Mouse (Mus musculus): ENCODE results near the gene Gm1604a. TPM values are rescaled to one million over a fixed set of nuclear protein-coding genes. Genes with fewer than 3 reads are reported as not detected.
"Not testable (repeated sequence)": the region's sequence is repeated elsewhere in the genome, so short reads cannot be mapped to it uniquely, and the experiment has no call there.

Gm1604a gene
- polyA plus RNA-seq, 1 experiment from 2014 or later = not detected

DNA sequence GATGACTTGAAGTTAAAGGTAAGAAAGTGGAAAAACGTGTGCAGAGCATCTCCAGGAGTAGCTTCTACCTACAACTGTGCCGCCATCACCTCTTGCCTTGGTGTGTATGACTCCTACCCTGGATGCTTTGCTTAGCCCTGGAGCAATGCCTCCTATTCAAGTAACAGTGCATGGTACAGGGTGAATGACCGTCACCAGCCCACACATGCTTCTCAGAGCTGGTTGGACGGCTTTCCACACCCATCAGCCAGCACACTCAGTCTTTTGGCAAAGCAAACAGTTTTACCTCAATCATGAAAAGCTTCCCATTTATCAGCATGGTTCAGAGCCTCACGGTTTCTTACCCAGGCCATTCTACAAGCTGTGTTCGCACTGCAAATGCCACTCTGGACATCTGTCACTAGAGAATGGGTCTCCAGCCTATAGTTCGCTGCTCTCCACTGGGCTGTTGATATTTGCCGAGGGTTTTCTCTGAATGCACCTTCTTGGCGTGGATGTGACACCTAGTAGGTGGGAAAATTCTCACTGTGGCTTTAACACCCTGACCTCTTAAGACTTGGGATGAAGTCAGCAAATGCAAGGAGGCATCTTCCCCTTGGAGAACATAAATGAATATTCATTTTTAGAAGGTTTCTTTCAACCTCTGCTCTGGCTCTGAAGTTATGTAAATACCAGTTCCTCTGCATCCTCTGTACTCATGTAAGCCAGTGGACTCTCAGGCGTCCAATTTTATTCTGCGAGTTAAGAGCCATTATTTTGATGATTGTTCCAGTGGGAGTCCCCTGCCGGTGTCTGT lies 23.4 kb upstream of the Gm1604a start:
- WGBS = 59% methylated on average over 7 of the region's 12 CpGs
- ATAC-seq (ENCODE audit: low read depth) = not testable (repeated sequence)

DNA sequence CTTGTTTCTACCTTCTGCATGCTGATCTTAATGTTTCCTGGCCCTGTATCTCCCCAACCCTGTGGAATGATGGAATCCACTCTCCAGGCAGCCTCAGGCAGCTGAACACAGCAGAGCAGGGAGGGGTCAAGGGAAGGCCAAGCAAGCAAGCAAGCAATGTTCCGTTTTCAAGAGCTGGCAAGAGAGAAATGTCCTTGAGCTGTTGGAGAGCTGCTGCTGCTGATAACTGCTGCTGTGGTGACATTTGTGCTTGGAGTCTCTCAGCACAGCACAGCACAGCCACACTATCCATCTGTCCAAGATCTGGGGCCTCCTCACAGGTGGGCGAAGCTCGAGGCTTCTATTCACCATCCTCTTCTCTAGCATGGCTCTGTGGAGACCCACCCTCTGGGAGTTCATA lies 22.0 kb upstream of the Gm1604a start:
- not testable (repeated sequence) for H3K4me2 ChIP-seq (ENCODE audit: low read depth, low read length); H3K9me3 ChIP-seq (ENCODE audit: control insufficient read depth, low read length); H3K36me3 ChIP-seq (ENCODE audit: control insufficient read depth, insufficient read depth, low read length); H3K4me3 ChIP-seq (ENCODE audit: low read depth, low read length); ATAC-seq (ENCODE audit: low read depth); H3K9ac ChIP-seq (replicated peaks; ENCODE audit: low read depth, low read length); H3K4me1 ChIP-seq (ENCODE audit: control insufficient read depth, insufficient read depth, low read length); H3K27me3 ChIP-seq (ENCODE audit: control insufficient read depth, insufficient read depth, low read length); H3K27ac ChIP-seq (ENCODE audit: low read depth, low read length)
- no CpG with 5 or more reads among the region's 3 CpGs for WGBS

More for the DNA sequence above, 23.4 kb upstream of the Gm1604a start:
- H3K27me3 ChIP-seq (ENCODE audit: control insufficient read depth, insufficient read depth, low read length); H3K4me3 ChIP-seq (ENCODE audit: low read depth, low read length); H3K9ac ChIP-seq (replicated peaks; ENCODE audit: low read depth, low read length); H3K36me3 ChIP-seq (ENCODE audit: control insufficient read depth, insufficient read depth, low read length); H3K4me2 ChIP-seq (ENCODE audit: low read depth, low read length); H3K27ac ChIP-seq (ENCODE audit: low read depth, low read length); H3K4me1 ChIP-seq (ENCODE audit: control insufficient read depth, insufficient read depth, low read length); H3K9me3 ChIP-seq (ENCODE audit: control insufficient read depth, low read length): not testable (repeated sequence)

DNA sequence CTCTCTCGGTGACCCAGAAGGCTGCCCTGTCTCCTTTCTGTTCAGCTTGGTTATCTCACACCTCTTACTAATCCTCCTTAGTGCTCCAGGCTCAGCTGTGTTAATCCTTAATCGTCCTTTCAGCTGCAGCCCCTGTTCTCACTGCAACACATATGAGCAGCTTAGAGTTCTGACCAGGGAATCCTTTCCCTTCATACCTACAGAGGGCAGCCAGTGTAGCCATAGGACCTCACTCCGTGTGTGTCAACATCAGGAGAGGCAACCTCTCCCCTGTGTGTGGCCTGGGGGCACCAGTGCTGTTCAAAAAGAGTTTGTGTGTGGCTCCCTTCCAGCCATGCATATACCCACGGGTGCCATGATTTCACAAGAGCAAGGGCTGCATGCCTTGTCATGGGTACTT lies 19.7 kb upstream of the Gm1604a start:
- H3K36me3 ChIP-seq (ENCODE audit: control insufficient read depth, insufficient read depth, low read length); ATAC-seq (ENCODE audit: low read depth): not testable (repeated sequence)
- 76% methylated on average over 3 of the region's 4 CpGs for WGBS

DNA sequence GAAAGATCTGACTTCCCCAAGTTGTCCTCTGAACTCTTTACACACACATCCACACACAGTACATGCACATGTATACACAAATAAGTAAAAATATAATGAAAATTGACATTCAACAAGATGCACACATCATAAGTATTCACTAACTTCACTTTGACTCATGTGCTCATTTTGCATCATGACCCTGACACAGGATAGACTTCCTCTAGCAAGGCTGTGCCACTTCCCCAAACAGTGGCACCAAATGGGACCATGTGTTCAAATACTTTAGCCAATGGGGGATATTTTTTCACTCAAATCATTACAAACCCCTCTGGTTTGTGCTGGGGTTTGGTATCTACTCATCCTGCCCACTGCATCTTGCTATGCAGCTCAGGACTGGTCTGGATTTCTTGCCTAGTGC lies 16.5 kb upstream of the Gm1604a start:
- H3K27me3 ChIP-seq (ENCODE audit: control insufficient read depth, insufficient read depth, low read length); ATAC-seq (ENCODE audit: low read depth); H3K4me1 ChIP-seq (ENCODE audit: control insufficient read depth, insufficient read depth, low read length); H3K4me2 ChIP-seq (ENCODE audit: low read depth, low read length); H3K9me3 ChIP-seq (ENCODE audit: control insufficient read depth, low read length); H3K36me3 ChIP-seq (ENCODE audit: control insufficient read depth, insufficient read depth, low read length); H3K27ac ChIP-seq (ENCODE audit: low read depth, low read length); H3K9ac ChIP-seq (replicated peaks; ENCODE audit: low read depth, low read length); H3K4me3 ChIP-seq (ENCODE audit: low read depth, low read length): not testable (repeated sequence)

More for the DNA sequence above, 19.7 kb upstream of the Gm1604a start:
- H3K4me1 ChIP-seq (ENCODE audit: control insufficient read depth, insufficient read depth, low read length); H3K4me3 ChIP-seq (ENCODE audit: low read depth, low read length); H3K27ac ChIP-seq (ENCODE audit: low read depth, low read length); H3K27me3 ChIP-seq (ENCODE audit: control insufficient read depth, insufficient read depth, low read length); H3K9ac ChIP-seq (replicated peaks; ENCODE audit: low read depth, low read length); H3K4me2 ChIP-seq (ENCODE audit: low read depth, low read length); H3K9me3 ChIP-seq (ENCODE audit: control insufficient read depth, low read length): not testable (repeated sequence)

DNA sequence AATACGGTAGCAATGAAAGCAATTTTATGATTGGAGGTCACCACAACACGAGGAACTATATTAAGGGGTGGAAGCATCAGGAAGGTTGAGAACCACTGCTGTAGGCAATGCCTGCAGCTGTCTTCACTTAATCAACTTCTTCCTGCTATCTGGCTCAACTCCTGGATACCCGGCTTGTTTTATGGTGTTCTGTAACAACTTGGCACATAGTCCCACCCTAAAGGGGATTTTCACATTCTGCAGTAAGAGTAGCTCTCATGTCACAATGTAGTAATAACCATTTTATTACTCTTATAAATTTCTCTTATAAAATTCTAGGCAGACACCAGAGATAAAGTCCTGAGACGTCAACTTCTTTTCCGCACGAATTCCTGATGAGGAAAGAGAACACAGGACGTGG lies 15.9 kb upstream of the Gm1604a start:
- H3K4me2 ChIP-seq (ENCODE audit: low read depth, low read length); ATAC-seq (ENCODE audit: low read depth); H3K27ac ChIP-seq (ENCODE audit: low read depth, low read length); H3K9me3 ChIP-seq (ENCODE audit: control insufficient read depth, low read length); H3K4me1 ChIP-seq (ENCODE audit: control insufficient read depth, insufficient read depth, low read length); H3K9ac ChIP-seq (replicated peaks; ENCODE audit: low read depth, low read length); H3K27me3 ChIP-seq (ENCODE audit: control insufficient read depth, insufficient read depth, low read length); H3K36me3 ChIP-seq (ENCODE audit: control insufficient read depth, insufficient read depth, low read length); H3K4me3 ChIP-seq (ENCODE audit: low read depth, low read length): not testable (repeated sequence)
- WGBS = no CpG with 5 or more reads among the region's 7 CpGs

DNA sequence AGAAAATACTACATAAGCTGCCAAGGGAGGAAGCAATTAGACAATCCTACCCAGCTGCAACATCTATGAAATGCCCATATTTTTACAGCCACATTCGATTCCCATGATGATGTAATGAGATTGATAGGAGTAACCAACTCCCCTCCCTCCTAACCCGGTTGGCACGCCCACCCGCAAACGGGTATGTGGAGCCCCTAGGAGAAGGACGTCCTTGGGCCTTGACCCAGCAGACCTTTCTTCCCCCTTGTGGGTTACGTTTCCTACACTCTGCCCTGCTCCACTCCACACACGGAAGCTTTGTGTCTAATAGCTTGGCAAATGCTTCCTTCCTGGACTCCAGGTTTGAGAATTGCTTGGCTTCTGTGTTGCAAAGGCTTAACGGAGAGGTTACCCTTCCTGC lies 15.5 kb upstream of the Gm1604a start:
- not testable (repeated sequence) for H3K9me3 ChIP-seq (ENCODE audit: control insufficient read depth, low read length); H3K4me3 ChIP-seq (ENCODE audit: low read depth, low read length); H3K27me3 ChIP-seq (ENCODE audit: control insufficient read depth, insufficient read depth, low read length); ATAC-seq (ENCODE audit: low read depth); H3K36me3 ChIP-seq (ENCODE audit: control insufficient read depth, insufficient read depth, low read length); H3K27ac ChIP-seq (ENCODE audit: low read depth, low read length); H3K4me2 ChIP-seq (ENCODE audit: low read depth, low read length); H3K9ac ChIP-seq (replicated peaks; ENCODE audit: low read depth, low read length); H3K4me1 ChIP-seq (ENCODE audit: control insufficient read depth, insufficient read depth, low read length)
- WGBS = 78% methylated on average over 2 of the region's 9 CpGs

DNA sequence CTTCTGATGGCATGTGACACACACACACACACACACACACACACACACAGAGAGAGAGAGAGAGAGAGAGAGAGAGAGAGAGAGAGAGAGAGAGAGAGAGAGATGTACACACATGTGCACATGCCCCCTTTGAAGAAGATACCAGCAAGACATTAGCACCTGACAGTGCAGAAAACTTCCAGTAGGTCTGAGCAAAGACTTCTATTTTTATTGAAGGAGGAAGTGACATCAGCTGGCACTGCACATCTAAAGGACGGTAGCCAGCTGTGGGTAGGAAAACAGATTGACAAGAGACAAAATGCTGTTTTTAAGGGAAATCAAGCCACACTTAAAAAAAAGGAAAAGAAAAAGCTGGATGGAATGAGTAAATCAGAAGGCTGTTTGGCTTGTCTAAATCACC lies 11.2 kb upstream of the Gm1604a start:
- not testable (repeated sequence) for H3K4me2 ChIP-seq (ENCODE audit: low read depth, low read length); H3K27ac ChIP-seq (ENCODE audit: low read depth, low read length); H3K9me3 ChIP-seq (ENCODE audit: control insufficient read depth, low read length); H3K36me3 ChIP-seq (ENCODE audit: control insufficient read depth, insufficient read depth, low read length); H3K9ac ChIP-seq (replicated peaks; ENCODE audit: low read depth, low read length); H3K27me3 ChIP-seq (ENCODE audit: control insufficient read depth, insufficient read depth, low read length); ATAC-seq (ENCODE audit: low read depth); H3K4me1 ChIP-seq (ENCODE audit: control insufficient read depth, insufficient read depth, low read length); H3K4me3 ChIP-seq (ENCODE audit: low read depth, low read length)
- no CpG with 5 or more reads among the region's 1 CpGs for WGBS

DNA sequence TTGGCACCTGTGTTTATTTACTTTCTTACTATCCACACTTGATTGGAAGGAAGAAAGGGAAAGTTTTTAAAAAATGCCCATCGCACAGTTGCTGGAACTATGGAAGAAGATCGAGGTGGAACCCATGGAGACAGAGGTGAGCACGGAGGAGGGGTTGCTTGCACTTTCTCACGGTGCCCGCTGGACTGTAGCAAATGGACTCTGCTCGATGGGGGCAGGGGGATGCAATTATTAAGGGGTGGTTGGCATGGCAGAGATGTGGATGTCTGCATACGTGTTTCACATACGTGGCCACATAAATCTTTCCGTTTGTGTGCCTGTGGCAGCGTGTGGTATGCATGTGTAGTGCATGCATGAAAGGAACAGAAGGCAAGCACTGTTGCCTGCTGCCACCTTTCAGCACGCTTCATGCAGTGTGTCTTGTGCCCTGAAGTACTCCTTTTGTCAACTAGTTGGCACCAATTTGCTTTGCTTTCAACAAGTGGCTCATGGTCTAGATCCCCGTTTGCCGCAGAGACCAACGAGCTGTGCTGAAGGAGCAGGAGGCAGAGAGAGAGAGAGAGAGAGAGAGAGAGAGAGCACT lies 487 bp downstream of the Gm1604a start:
- not testable (repeated sequence) for H3K27ac ChIP-seq (ENCODE audit: low read depth, low read length); H3K9me3 ChIP-seq (ENCODE audit: control insufficient read depth, low read length); H3K9ac ChIP-seq (replicated peaks; ENCODE audit: low read depth, low read length); H3K4me2 ChIP-seq (ENCODE audit: low read depth, low read length); H3K27me3 ChIP-seq (ENCODE audit: control insufficient read depth, insufficient read depth, low read length); H3K36me3 ChIP-seq (ENCODE audit: control insufficient read depth, insufficient read depth, low read length); H3K4me1 ChIP-seq (ENCODE audit: control insufficient read depth, insufficient read depth, low read length); H3K4me3 ChIP-seq (ENCODE audit: low read depth, low read length)
- peak; percentile 75; the same call in 1 of the 2 replicates for ATAC-seq (ENCODE audit: low read depth)
- WGBS = 13% methylated on average over 3 of the region's 14 CpGs

DNA sequence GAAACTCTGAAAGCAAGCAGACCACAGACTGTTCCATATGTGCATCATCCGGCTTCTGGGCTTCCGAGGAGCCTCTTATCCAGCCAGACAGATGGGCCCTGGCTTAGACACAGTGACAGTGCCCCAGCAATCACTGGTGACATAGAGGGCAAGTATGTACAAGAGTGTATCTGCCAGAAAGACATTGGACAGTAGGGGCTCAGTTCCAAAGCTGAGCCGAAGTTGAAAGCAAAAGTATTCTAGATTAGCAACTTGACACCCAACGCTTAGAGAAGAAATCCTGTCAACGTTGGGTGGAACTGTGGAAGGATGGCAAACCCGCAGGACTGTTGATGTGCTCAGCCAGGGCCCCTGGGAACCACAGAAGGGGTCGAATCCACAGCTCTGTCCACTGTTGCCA lies 4.8 kb downstream of the Gm1604a start:
- H3K4me3 ChIP-seq (ENCODE audit: low read depth, low read length); H3K4me1 ChIP-seq (ENCODE audit: control insufficient read depth, insufficient read depth, low read length); H3K27me3 ChIP-seq (ENCODE audit: control insufficient read depth, insufficient read depth, low read length); H3K9ac ChIP-seq (replicated peaks; ENCODE audit: low read depth, low read length); H3K9me3 ChIP-seq (ENCODE audit: control insufficient read depth, low read length); H3K27ac ChIP-seq (ENCODE audit: low read depth, low read length); ATAC-seq (ENCODE audit: low read depth); H3K36me3 ChIP-seq (ENCODE audit: control insufficient read depth, insufficient read depth, low read length); H3K4me2 ChIP-seq (ENCODE audit: low read depth, low read length): not testable (repeated sequence)
- 82% methylated on average over 5 of the region's 7 CpGs for WGBS
